Mouse (Mus musculus): ENCODE measurements around the gene Kcnd3. TPM values are rescaled to one million over a fixed set of nuclear protein-coding genes. Genes with fewer than 3 reads are reported as not detected.
A peak's percentile ranks its signal among the peaks of the same experiment; 100 is the strongest.

Gene Kcnd3
- polyA plus RNA-seq, 1 experiment = 21.2 TPM

DNA sequence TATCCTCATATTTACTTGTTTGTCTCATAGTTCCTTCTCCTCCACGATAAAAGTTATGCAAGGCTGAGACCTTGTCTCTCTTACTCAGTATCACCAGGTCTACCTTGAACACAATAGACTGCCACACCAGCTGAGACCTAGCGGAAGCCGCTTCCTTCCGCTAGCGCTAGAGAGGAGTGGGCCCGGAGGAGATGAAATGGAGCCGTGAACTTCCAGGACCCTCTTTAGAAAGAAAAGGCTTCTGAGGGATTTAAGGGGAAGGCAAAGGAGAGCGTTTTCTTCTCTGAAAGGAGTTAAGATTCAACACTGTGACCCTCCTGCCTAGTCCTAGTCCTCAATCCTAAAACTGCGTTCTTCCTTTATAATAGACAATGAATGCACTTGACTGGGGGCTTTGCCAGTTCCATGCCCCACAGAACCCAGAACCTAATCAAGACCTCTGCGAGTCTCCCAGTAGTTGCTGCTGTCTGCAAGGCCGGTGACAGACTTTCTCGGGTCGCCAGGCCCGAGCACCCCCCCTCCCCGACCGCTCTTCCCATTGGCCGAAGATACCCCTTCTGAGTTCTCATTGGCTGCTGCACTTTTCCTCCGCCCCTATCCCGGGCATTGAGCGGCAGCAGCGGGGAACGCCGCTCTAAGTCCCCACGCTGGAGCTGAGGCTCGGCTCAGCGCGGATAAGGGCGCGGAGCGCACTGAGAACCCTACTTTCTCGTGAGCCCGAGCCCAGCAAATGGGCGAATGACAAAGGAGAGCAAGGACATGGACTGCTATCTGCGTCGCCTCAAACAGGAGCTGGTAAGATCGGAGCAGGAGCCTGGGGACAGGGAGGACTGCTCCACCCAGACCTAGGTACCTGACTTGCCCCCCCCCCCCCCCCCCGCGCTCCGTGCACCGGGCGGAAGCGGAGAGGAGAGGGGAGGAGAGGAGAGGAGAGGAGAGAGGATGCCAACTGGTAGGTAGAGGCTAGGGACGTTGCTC lies 252.2 kb downstream of the Kcnd3 start, which contains the start of gene Inka2:
Gene Inka2, plus strand, starts transcription at position 569 of the 978 bp plus-strand sequence.
- TF ChIP-seq CTCF (IDR thresholded peaks at IDR 0.05; ENCODE audit: extremely low read depth, insufficient read depth, low read length) (no peak), POLR2A (IDR thresholded peaks at IDR 0.05; ENCODE audit: extremely low read depth, insufficient read depth, low read length) (peak; percentile 97)
- peak within 1 kb of the TSS; percentile 99 for H3K27ac ChIP-seq (ENCODE audit: insufficient read depth, low read length)
- H3K4me3 ChIP-seq (ENCODE audit: insufficient read depth, low read length) = peak within 1 kb of the TSS; percentile 94
- H3K4me1 ChIP-seq (ENCODE audit: control insufficient read depth, insufficient read depth, low read length) = peaks cover 4% of the 10 kb centered on the region

- H3K4me1 ChIP-seq (ENCODE audit: control insufficient read depth, insufficient read depth, low read length) = peaks cover 8% of the 10 kb centered on the region
- peak overlapping the region; percentile 99 for H3K27ac ChIP-seq (ENCODE audit: insufficient read depth, low read length)
- TF ChIP-seq POLR2A (IDR thresholded peaks at IDR 0.05; ENCODE audit: extremely low read depth, insufficient read depth, low read length) (no peak), CTCF (IDR thresholded peaks at IDR 0.05; ENCODE audit: extremely low read depth, insufficient read depth, low read length) (no peak)
- H3K4me3 ChIP-seq (ENCODE audit: insufficient read depth, low read length) = peak overlapping the region; percentile 94
These were observed 253.0 kb downstream of the Kcnd3 start for GRCm38 (mm10) chr3:105705061-105705549.

- peak overlapping the region; percentile 99 for H3K27ac ChIP-seq (ENCODE audit: insufficient read depth, low read length)
- TF ChIP-seq CTCF (IDR thresholded peaks at IDR 0.05; ENCODE audit: extremely low read depth, insufficient read depth, low read length) = no peak
- TF ChIP-seq POLR2A (IDR thresholded peaks at IDR 0.05; ENCODE audit: extremely low read depth, insufficient read depth, low read length) = peak; percentile 33
- H3K4me3 ChIP-seq (ENCODE audit: insufficient read depth, low read length) = peak overlapping the region; percentile 94
- peaks cover 9% of the 10 kb centered on the region for H3K4me1 ChIP-seq (ENCODE audit: control insufficient read depth, insufficient read depth, low read length)
These were observed 253.4 kb downstream of the Kcnd3 start for GRCm38 (mm10) chr3:105705561-105705960.

DNA sequence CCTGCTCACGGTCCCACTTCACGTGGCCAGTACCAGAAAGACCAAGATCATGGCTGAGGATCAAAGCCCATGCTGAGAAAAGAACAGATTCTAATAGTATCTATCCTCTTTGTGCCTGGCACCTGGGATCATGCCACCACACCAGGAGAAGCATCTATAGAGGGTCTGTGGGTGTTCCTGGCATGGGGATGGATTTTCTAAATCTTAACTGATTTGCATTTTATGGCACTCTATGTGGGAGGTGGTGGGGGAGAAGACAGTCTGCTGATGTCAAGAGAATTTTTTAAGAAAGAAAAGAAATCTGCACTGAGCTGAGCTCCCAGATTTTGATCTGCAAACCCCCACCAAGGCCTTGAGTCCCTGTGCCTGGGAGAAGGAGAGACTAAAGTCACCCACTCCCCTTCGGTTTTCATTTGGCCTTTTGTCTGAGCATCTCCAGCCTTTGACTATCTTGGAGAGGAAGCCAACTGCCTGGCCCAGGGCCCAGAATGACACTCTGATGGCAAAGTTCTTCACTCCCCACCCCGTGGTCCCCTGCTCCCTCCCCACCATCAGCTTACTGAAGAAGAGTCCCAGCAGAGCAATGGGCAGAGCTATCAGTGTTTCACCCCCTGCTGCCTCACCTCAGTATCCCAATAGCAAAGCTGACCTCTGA lies 254.4 kb downstream of the Kcnd3 start:
- H3K4me1 ChIP-seq (ENCODE audit: control insufficient read depth, insufficient read depth, low read length) = peaks cover 9% of the 10 kb centered on the region
- H3K4me3 ChIP-seq (ENCODE audit: insufficient read depth, low read length) = peak overlapping the region; percentile 94
- TF ChIP-seq CTCF (IDR thresholded peaks at IDR 0.05; ENCODE audit: extremely low read depth, insufficient read depth, low read length) (no peak), POLR2A (IDR thresholded peaks at IDR 0.05; ENCODE audit: extremely low read depth, insufficient read depth, low read length) (peak; percentile 50)
- peak overlapping the region; percentile 99 for H3K27ac ChIP-seq (ENCODE audit: insufficient read depth, low read length)

DNA sequence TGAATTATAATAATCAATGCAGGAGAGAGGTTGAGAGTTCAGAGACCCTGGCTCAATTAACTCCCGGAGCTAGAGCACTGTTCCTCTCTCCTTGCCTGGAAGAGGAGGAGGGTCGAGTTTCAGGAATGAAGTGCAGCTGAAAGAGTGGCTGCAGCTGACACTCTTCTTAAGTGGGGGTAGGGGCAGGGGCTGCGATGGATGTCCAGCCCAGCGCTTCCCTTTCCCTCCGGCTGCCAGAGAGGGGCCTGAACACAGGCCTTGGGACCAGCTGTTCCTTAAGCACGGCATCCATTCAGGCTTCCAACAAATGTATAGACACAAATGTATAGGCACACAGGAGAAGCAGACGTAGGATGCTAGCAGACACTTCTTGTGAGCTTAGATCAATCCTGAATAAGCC lies 255.5 kb downstream of the Kcnd3 start:
- Histone ChIP-seq H3K27ac (ENCODE audit: insufficient read depth, low read length) (peak overlapping the region; percentile 80), H3K4me1 (ENCODE audit: control insufficient read depth, insufficient read depth, low read length) (peaks cover 9% of the 10 kb centered on the region), H3K4me3 (ENCODE audit: insufficient read depth, low read length) (peak overlapping the region; percentile 94)
- TF ChIP-seq POLR2A (IDR thresholded peaks at IDR 0.05; ENCODE audit: extremely low read depth, insufficient read depth, low read length) (no peak), CTCF (IDR thresholded peaks at IDR 0.05; ENCODE audit: extremely low read depth, insufficient read depth, low read length) (no peak)

GRCm38 (mm10) chr3:105710246-105710645 lies 258.1 kb downstream of the Kcnd3 start:
- peaks cover 9% of the 10 kb centered on the region for H3K4me1 ChIP-seq (ENCODE audit: control insufficient read depth, insufficient read depth, low read length)
- H3K4me3 ChIP-seq (ENCODE audit: insufficient read depth, low read length) = no peak overlapping the region
- peak overlapping the region; percentile 6; the same call in 1 of the 2 replicates for H3K27ac ChIP-seq (ENCODE audit: insufficient read depth, low read length)
- TF ChIP-seq CTCF (IDR thresholded peaks at IDR 0.05; ENCODE audit: extremely low read depth, insufficient read depth, low read length) (no peak), POLR2A (IDR thresholded peaks at IDR 0.05; ENCODE audit: extremely low read depth, insufficient read depth, low read length) (no peak)

DNA sequence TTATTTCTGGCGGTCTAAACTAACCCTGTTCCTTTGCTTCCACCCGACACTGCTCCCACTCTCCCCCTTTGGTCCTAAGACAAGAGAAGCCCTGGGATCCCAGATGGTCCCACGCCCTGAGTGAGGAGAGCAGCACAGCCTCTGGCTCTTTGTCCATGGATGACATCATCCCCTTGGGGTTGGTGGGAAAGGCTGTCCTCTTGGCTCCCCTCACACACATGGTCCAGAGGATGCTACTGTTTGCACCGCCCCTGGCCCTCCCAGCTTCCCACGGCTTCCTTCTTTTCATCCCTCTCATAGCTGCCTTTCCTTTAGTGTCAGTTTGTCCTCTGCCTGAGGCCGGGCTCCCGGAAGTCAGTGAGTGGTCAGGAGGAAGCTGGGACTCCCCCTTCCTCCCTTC lies 259.6 kb downstream of the Kcnd3 start:
- no peak overlapping the region; the same call in 1 of the 2 replicates for H3K27ac ChIP-seq (ENCODE audit: insufficient read depth, low read length)
- TF ChIP-seq CTCF (IDR thresholded peaks at IDR 0.05; ENCODE audit: extremely low read depth, insufficient read depth, low read length) (no peak), POLR2A (IDR thresholded peaks at IDR 0.05; ENCODE audit: extremely low read depth, insufficient read depth, low read length) (no peak)
- H3K4me1 ChIP-seq (ENCODE audit: control insufficient read depth, insufficient read depth, low read length) = peaks cover 9% of the 10 kb centered on the region
- H3K4me3 ChIP-seq (ENCODE audit: insufficient read depth, low read length) = no peak overlapping the region

GRCm38 (mm10) chr3:105712827-105713226 lies 260.7 kb downstream of the Kcnd3 start:
- TF ChIP-seq CTCF (IDR thresholded peaks at IDR 0.05; ENCODE audit: extremely low read depth, insufficient read depth, low read length) = no peak

GRCm38 (mm10) chr3:105714091-105714819 lies 262.1 kb downstream of the Kcnd3 start:
- H3K4me1 ChIP-seq (ENCODE audit: control insufficient read depth, insufficient read depth, low read length) = peaks cover 5% of the 10 kb centered on the region
- no peak for TF ChIP-seq CTCF (IDR thresholded peaks at IDR 0.05; ENCODE audit: extremely low read depth, insufficient read depth, low read length)
- no peak for TF ChIP-seq POLR2A (IDR thresholded peaks at IDR 0.05; ENCODE audit: extremely low read depth, insufficient read depth, low read length)
- no peak overlapping the region for H3K27ac ChIP-seq (ENCODE audit: insufficient read depth, low read length)
- H3K4me3 ChIP-seq (ENCODE audit: insufficient read depth, low read length) = no peak overlapping the region

More at GRCm38 (mm10) chr3:105712827-105713226, 260.7 kb downstream of the Kcnd3 start:
- H3K4me1 ChIP-seq (ENCODE audit: control insufficient read depth, insufficient read depth, low read length) = peaks cover 7% of the 10 kb centered on the region
- no peak overlapping the region for H3K27ac ChIP-seq (ENCODE audit: insufficient read depth, low read length)
- H3K4me3 ChIP-seq (ENCODE audit: insufficient read depth, low read length) = no peak overlapping the region
